Mouse (Mus musculus) right cerebral cortex, postnatal 10 days (tissue): Measurements from ENCODE around the gene Lgr5.

Experiments
- DNase-seq, 2 experiments: peaks; one replicate each; pipeline ENCODE4 v3.0.0; 2021; ENCODE audit warnings: low spot score in 2 of 2

The Lgr5 gene

DNA sequence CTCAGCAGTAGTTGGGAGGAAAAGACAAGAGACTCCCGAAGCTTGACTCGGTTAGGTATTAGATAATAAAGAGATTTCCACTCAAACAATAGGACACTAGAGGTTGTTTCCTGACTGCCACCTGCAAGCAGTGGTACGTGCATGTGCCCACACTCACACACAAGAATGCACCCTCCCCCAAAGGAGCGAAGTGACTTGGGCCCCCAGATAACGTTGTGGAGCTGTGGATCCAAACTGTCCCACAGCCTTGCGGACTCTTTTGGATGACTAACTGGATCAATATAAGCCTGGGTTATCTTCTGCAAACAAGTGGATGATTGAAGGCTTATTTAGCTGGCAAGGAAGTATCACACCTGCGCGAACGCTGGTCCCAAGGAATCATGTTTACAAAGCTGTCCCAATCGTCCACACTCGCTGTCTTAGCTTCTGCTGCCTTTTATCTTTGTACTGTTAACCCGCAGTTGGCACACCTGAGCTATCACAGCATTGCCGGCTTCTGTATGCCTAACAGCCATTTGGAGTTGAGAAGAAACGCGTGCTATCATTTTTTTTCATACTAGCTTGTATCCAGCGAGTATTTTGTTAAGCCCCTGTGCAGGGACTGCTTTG, 81.8 kb downstream of the Lgr5 start:
- DNase-seq = no peak

DNA sequence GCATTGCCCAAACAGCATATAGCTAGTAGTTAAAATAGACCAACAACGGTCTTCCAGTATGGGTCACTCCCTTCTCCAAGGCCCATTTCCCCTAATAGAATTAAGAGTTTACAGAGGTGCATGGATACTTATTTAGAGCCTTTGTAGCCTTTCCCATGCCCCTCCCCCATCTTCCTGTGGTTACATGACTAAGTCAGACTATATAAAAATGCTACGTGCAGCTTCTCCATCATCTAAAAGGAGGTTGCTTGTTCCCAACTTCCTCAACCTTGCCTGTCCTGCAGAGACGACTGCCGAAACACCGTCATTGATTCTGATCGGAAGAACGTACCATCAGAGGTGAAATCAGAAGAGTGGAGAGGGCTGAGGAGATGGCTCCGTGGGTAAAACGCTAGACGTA, 82.4 kb downstream of the Lgr5 start:
- no peak for DNase-seq

DNA sequence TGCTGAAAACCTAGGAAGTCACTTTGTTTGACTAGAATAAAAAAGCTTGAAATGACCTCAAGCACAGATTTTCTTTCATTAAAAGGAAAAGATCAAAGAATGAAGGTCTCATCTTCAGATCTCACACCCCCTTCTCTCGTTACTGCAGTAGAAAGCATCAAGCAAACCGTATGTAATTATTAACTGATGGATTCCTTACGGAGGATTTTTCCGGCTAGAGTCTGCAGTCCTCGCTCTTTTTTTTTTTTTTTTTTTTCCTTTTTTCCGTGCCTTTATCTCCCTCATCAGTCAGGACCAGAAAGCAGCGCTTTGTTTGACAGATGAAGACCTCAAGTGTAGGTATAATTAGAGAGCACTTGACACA, 93.8 kb downstream of the Lgr5 start:
- no peak for DNase-seq

DNA sequence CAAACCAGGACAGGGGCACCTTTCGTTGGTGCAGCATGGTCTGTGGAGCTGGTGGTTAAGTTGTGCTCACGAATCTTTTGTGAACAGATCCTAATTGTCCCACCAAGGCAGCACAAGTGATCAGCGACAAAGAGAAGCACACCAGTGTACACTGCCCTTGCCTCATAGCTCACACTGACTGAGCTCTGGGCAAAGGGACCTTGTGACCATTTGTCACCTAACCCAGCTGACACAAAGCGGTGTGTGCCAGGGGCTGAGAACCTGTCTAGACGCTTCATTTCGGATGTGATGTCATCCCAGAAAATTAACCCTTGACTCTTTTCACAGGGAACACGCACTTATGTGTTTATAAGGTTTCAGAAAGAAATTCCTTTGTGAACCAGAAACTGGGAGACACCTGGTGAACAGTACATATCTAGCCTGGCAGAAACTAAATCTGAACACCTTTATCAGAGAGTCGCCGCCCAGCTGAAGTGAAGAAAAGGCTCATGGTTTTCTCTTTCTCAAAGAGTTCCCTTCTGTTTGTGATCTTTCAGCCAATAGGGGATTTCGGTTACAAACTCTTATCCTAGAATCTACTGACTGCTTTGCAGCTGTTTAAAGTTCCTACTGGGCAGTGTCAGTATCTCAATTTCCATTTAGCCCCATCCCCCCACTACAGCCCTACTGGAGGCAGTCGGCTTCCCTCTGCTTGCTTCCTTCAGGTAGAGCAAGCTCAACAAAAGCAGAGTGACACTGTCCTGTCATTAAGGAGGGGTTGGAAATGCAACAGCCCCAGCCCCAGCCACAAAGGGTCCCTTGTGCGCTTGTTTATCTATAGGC, 94.4 kb downstream of the Lgr5 start:
- no peak for DNase-seq

- DNase-seq = no peak
These were observed 95.6 kb downstream of the Lgr5 start for GRCm38 (mm10) chr10:115491803-115492510.

DNA sequence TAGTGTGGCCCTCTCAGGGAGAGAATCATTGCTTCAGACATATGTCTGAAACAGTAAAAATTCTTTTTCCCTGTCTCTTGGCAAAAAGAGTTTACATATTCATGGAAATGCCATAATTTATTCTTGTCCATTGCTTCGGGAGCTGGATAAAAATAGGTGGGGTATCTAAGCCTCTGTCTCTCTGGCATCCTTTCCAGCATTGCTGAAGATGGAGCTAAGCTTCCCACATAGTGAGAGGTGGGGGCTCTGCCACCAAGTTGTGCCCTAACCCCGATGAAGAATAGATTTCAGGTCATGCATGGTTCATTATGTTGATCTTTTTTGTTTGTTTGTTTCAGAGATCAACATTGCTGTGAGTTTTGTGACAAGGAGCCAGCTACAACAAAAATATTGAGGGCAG, 102.0 kb downstream of the Lgr5 start:
- no peak for DNase-seq

GRCm38 (mm10) chr10:115484660-115485059, 102.9 kb downstream of the Lgr5 start:
- DNase-seq = no peak

- no peak for DNase-seq
These were observed 109.0 kb downstream of the Lgr5 start for GRCm38 (mm10) chr10:115478441-115479141.

- DNase-seq = no peak
These were observed 111.1 kb downstream of the Lgr5 start for GRCm38 (mm10) chr10:115476506-115476905.

DNA sequence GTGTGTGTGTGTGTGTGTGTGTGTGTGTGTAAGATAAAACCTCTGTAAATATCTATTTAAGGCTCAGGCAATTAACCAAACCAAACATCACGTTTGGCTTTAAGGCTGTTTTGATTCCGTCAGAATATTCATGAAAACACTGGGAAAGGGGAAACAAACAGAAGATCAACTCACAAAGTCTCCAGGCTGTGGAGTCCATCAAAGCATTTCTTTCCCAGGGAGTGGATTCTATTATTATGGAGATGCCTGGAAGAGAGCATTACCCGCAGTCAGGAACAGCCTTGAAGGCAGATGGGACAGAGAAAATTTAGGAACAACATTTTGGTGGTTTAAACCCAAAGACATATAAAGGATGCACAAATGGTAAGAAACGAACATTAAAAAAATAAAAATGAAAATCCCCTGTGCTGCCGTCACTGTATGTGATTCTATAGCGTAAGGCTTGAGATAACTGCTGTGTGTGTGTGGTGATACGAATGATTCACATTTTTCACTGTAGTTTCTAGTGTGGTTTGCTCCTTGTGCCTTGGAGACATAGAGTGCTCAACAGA, 112.5 kb downstream of the Lgr5 start:
- no peak for DNase-seq

DNA sequence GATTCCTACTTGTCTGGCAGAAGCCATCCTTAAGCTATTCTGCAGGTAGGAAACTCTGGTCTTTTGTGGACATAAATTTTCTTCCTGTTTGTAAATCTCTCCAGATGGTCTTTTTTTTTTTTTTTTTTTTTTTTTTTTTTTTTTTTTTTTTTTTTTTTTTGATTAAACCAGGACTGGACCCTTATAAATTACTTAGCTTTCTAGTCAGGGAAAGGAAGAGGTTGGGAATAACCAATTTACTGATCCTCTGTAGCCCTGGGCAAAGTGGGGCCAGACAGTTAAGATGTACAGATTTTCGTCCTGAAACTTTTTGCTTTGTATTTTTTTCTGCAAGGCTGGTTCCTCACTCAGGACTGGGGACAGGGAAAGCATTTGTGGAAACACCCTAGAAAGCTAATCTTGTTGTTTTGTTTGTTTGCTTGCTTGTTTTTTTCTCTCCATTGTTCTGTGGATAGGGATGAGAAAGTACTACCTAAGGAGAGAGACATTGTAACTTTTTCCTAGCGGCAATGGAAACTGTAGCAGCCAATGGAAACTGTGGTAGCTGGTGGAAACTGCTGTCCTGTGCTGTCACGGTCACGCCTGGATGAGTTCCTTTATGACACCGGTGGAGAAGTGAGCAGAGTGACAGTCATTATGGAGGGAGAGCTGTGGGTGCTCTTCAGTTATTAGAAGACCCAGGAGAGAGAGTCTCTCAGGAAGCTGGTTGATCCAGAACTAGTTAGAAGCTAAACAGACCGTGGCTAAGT, 114.2 kb downstream of the Lgr5 start:
- no peak for DNase-seq

DNA sequence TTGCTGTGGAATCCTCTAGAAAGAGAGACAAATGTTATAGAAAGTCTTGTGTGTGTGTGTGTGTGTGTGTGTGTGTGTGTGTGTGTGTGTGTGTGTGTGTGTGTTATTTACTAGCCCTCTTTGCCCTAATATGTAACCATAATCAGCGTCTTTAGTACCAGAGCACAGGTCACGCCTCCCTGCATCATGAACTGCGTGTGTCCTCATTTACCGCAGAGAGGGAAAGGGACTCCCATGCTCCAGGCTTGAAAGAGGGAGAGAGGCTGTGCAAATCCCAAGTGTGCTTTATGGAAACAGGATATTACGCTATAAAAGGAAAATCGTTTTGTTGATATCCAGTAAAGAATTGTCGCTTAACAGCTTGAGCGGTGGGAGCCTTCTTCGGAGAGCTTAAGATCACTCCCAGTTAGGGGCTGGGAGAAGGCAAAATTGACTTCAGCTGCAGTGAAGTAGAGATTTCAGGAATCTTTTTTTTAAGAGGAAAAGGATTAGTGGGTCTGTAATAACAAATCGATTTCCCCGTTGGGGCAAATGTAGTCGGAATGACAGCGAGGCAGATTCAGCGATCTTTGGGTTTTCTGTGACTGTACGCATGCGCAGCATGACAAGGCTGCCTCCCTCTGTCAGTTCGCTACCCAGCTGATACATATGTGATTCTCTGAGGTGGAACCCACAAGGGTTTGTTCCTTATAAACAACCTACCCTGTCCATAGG, 116.8 kb downstream of the Lgr5 start:
- DNase-seq = no peak

- DNase-seq = peak in 1 of 2 experiments; percentile 30
These were observed 118.5 kb downstream of the Lgr5 start for GRCm38 (mm10) chr10:115469040-115469439.

DNA sequence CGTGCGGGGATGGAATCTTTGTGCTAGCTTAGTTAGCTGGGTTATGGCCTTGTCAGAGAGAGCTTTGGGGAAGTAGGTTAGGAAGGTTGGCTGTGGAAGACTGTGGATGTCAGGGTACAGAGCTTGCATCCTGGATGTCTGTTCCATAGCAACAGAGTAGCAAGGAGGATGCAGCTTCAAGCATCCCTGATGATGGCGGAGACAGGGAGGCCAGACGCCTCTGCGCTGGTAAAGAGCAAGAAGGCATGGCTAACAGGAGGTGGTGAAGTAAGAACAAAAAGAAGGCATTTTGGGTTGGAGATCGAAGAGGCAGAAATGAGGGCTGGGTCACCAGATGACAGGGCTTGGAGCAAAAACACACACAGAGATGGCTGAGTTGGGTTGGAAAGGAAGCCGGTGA, 118.9 kb downstream of the Lgr5 start:
- DNase-seq = no peak

- DNase-seq = no peak
These were observed 119.6 kb downstream of the Lgr5 start for GRCm38 (mm10) chr10:115467985-115468384.

DNA sequence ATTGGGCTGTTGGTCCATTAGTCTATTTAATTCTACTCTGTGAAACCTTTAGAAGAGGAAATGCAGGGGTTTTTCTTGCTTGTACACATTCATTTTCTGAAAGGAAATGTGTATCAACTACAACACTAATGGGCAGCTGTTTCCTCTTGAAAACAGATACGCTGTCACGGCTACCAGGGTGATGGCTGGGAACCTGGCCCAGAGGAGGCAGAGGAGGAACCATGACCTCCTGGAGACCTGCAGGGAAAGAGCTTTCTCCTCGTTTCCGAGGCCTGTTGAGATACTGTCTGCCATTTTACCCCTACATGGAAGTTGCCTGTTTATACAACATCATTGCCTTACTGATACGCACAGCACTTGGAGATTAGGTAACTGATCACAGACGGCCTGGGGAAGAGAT, 121.8 kb downstream of the Lgr5 start:
- DNase-seq = no peak

GRCm38 (mm10) chr10:115465072-115465471, 122.5 kb downstream of the Lgr5 start:
- no peak for DNase-seq

DNA sequence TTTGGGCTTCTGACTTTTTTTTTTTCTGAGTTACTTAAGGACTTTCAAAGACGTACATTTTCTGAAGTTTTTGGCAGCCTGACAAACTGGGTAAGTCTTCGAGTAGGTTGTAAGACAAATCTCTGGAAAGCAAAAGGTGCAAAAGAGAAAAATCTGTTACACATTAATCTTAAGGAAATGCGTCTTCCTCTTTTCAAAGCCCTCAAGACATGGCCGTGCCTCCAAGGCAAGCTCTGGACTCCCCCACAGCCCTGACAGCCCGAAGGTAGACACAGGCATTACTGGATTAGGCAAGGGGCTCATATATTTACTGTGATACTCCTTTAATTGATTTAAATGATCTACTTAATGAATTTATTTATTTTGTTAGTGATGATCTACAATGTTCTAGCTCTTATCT, 124.9 kb downstream of the Lgr5 start:
- DNase-seq = no peak

DNA sequence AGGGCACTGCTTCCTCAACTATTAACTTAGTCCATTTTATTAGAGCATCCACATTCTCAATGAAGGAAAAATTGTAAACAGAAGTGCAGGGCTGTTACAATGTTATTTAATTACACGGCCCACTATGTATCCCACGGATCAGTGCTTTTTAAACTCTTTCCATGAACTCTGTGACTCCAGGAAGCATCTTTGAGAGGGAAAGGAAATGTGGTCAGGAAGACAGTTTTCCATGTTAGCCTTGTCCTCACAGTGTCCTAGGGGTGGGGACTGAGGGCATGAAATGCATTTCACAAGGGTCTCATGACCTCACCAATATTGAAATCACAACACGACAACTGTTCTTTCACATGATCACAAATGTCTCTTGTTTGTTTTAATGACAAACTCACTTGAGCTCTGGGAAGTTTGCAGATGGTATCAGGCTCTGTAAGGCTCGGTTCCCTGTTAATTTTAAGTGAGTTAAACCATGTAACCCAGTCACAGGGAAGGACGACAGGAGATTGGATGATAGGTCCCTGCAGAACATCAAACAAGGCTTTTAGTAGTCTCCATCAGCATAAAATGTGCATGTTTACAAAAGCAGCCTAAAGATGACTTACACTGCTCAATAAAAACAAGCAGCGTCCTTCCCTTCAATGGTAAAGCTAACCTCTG, 130.1 kb downstream of the Lgr5 start:
- DNase-seq = no peak

- DNase-seq = no peak
These were observed 139.0 kb downstream of the Lgr5 start for GRCm38 (mm10) chr10:115448614-115449013.
